Mouse (Mus musculus) mouse embryonic stem cell (cell line): ENCODE measurements around the gene Aoah.

ENCODE experiments used
- in situ Hi-C, 2 experiments: fragments of 300-500 bp; cut with MboI; formaldehyde crosslinking; loops; 1 replicate in 1 of 2; 3 replicates in 1 of 2; pipeline ENCODE4 v1.14.3; 2019 to 2020; ENCODE audit warnings: low sequenced_read_pairs in 2 of 2, low pct_unique_long_range_greater_than_20kb in 1 of 2, mixed read lengths in 1 of 2; ENCODE audit not compliant: unreplicated experiment in 1 of 2

The Aoah gene

DNA sequence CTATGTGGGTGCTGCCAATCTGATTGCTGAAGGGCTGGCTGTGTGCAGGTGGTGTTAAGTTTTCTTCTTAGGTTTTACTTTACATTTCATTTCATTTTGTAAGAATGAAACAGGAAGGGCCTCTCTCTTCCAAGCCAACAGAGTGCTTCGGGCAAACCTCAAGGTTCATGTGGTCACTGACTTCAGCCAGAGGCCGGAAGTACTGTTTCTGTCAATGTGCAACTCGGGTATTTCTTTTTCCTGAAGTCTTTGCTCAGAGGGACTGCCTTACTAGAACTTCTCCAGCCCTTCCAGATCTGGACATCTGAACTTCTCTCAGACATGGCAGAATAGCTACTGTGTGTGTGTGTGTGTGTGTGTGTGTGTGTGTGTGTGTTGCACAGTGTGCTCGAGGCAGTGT is at the start of gene Aoah:
Gene Aoah (plus strand): TSS at position 213 of the 400 bp plus-strand sequence.
- in situ Hi-C loops = no loop called here

DNA sequence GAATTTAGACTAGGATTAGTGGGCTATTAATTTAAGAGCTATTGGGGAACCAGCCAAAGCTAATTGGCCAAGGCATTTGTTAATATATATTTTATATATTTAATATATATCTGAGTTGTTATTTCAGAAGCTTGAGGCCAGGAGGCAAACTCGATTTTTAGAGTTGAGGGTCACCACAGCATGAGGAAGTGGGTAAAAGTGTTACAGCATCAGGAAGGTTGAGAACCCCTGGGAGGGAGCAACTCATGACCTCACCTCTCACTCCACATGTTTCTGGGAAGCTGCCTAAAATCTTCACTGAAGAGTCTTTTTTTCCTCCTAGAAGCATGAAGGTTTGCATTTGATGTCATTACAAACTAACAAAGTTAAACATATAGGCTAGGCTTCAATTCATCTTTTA is 39.1 kb upstream of the Aoah start:
- in situ Hi-C loops = no loop called here

DNA sequence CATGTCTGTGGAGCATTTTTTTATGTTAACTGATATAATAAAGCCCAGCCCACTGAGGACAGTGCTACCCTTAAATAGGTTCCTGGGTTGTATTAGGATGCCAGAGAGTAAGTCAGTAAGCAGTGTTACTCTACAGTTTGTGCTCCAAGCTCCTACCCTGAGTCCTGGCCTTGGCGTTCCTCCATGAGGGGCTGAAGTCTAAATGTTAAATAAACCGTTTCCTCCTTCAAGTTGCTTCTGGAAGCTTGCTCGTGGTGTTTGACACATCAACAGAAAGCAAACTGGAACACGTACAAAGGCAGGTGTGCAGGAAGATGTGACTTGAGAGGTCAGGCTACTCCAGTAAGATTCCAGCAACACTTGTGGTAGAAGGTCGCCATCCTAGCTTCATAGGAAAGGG is 10.3 kb upstream of the Aoah start:
- in situ Hi-C loops = no loop called here

DNA sequence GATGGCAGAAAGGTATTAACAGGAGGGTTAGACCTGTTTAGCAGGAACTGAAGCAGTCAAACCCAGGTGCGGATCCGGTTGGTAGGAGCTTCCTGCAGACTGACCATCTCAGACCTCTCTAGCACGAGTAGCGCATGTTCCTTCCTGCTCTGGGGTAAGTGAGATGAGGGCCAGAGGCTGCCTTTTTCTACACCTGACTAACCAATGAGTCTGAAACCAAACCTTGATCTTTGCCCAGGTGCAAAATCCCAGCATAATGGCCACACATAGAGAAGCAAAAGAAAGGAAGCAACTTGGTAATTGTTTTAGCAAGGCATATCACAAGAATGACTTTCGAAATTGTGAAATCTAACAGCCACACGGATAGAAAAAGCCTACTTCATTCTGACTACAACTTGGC is 9.9 kb upstream of the Aoah start:
- in situ Hi-C loops = no loop called here

DNA sequence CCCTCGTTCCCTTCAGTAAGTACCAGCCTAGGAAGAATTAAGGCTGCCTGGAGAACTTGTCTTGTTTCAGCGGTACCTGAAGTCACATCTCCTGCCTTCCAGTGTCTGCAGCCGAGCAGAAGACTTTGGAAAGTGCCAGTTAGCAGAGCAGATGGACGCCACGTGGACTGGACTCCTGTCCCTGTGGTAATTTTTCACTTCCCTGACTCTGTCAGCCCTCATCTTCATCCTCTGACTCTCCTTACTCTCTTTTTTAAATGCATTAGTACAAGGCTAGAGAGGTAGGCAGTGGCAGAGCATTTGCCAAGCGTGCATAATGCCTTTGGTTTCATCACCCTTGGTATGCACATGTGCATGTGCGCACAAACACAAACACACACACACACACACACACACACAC is 8.0 kb upstream of the Aoah start:
- in situ Hi-C loops = no loop called here

DNA sequence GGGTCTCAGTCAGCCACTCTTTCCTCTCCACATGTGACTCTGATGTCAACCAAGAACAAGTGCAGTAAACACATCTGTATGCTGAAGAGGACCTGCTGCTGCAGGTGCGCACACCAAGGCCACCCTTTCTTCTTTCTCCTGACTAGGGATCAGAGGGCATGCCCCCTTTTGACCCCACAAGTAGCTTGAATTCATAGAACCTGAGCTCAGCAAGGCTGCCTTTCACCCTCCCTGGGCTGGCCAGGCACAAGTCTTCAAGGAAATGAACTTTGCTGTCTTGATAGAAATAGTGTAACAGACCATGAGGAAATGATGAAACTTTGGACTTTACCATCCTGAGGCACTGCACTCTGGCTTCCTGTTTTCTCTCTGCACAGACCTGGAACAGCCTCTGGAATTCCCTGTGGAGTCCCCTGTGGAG is 7.1 kb upstream of the Aoah start:
- in situ Hi-C loops = no loop called here

DNA sequence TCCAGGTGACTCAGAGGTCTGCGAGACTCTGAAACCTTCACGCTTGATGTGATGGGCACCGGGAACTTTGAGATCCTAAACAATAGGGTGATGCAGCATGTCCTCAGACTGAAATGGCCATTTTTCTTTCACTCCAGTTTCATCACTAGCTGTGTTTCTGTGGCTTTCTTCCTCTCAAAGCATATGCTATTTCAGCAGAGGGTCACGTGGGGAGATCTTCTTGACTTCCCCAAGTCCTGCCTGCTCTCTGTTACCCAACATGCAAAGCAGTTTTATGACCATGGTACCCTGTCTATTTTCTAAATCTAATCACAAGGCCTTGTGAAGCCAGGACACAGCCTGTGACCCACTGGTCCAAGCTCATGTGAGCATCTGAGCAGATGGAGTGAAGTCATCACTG is 6.0 kb upstream of the Aoah start:
- in situ Hi-C loops = no loop called here

DNA sequence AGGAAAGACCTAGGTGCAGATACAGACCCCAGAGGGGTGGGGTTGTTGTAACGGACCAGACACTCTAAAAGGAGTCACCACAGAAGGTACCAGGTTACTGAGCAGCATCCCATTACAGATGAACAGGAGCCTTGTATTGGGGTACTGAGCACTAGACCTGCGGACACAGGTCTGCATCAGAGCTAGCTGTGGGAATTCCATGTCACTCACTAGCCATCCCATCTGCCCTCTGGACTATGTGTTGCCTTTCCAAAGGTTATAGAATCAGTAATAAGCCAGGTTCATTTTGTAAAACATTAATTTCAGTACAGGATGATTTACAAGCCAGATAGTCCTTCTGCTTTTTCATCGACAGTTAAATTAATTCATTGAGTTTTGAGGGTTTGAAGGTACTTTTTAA is 2.7 kb downstream of the Aoah start:
- in situ Hi-C loops = no loop called here

DNA sequence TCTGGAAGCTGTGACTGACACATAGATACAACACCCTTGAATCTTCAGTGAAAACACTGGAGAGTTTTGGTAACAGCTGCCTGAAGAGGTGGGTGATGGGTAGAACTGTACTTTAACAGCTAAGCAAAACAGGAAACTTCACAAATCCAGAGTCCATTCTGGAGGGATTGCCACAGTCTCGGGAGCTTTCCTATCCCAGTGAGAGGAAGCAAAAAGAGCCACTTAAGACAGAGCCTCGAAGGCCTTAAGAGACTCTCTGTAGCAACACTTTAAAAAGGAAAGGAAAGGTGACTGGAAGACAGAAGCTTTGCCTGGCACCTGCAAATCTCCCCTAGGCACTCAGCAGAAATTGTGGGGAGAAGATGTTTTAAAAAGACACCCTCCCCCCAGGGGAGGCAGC is 4.6 kb downstream of the Aoah start:
- in situ Hi-C loops = no loop called here

DNA sequence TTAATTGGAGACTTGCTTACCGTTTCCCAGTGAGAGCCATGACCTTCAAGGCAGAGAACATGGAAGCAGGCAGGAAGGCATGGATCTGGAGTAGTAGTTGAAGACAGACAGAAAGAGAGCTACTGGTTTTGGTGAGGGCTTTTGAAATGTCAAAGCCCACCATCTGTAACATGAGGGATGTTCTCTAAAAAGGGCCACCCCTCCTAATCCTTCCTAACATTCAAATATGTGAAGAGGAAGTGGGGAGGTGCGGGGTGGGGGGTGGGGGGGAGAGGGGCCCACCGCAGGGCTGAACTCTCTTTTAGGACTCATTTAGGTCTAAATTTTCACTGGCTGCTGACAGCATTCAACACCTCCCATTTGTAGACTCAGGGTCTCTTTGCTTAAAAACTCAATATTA is 5.9 kb downstream of the Aoah start:
- in situ Hi-C loops = no loop called here

DNA sequence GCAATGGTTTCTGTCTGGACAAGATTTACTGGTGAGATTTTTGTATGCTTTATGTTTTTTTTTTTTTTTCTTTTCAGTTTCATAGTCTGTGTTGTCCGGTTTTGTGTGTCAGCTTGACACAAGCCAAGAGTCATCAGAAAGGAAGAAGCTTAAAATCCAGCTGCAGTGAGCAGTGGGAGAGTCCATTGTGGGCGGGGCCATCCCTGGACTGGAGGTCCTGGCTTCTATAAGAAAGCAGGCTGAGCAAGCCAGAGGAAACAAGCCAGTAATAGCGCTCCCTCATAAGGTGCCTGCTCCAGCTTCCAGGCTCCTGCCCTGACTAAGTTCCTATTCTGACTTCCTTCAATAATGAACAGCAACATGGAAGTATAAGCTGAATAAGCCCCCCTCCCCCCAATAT is 6.7 kb downstream of the Aoah start:
- in situ Hi-C loops = no loop called here

DNA sequence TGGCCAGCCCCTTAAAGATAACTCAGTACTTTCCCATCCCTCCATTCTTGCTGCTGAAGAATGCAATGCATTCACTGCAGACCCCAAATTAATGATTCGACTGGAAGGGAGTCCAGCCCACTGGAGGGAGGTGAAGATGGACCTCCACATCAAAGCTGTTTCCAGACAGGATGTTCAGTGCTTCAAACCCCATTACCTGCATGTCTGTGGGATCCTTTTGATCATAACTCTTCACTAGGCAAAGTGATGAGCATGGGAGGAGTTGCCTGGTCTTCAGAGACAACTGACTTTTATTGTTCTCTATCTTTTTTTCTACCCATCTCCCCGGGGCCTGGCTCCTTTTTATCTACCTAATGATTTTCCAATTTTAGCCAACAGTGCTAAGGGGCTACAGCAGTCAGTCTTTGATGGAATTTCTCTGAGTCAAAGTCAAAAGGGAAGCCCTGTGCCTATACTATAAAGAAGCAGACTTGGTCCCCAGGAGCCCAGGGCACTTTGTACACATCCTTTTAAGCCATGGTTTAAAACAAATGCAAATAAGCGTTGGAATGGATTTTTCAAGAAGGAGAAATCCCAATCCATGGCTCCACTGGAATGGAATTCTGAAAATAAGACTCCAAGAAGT is 18.0 kb downstream of the Aoah start:
- in situ Hi-C loops = no loop called here

DNA sequence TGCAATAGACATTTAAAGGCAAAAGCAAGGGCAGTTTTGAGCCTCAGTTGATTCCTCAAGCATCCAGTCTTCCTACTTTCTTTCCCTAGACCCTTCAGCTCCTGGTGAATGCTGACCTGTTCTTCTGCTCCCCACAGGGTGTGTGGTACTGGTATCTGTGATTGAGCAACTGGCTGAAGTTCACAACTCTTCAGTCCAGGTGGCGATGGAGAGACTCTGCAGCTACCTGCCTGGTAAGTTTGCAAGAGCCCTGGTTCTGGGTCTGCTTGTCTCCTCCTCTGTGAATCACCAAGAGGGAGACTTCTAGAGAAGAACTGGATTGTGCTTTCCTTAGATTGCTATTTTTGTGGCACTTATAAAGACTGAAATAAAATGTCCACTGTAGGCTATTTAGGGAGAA is 22.5 kb downstream of the Aoah start:
- in situ Hi-C loops = no loop called here

DNA sequence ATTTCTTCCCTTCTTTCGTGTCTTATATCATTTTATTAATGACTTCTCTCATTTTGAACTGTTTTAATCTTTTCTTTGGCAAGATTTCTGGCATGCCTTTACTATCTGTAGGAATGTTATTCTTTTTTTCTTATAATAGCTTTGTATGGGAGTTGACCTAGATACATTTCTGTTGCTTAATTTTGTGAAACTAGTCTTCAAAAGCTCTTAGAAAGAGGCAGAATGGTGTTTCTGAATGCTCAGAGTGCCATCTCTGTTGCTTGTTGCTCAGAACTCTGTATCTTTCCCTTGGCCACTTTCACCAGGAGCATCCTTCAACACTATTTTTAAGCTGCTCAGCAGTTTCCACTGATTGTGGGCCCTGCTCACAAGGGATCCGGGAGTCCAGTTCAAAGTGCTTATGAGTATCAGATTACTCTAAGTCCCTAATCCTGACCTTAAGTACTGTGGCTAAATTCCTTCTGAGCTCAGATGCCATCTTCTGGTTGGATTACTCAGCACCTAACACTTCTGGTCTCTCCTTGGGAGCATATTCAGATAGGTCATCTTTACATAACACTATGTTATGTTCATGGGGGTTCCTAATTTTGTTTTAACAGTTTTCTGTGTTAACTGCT is 26.9 kb downstream of the Aoah start:
- in situ Hi-C loops = no loop called here

DNA sequence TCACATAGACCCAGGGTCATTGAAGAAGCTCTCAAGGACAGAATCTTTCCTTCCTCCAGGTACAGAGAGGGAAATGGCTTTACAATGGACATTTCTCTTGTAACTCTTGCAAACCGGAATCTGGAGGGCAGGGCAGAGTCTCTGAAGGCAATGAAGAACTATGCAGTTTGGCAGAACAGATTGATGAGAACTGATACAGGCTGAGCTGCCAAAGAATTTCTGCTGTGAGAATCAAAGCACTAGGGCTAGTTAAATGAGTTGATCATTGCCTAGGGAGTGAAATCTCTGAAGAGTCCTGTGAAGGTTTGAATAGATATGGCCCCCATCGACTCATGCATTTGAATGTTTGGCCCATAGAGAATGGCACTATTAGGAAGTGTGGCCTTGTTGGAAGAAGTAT is 34.8 kb downstream of the Aoah start:
- in situ Hi-C loops = no loop called here

DNA sequence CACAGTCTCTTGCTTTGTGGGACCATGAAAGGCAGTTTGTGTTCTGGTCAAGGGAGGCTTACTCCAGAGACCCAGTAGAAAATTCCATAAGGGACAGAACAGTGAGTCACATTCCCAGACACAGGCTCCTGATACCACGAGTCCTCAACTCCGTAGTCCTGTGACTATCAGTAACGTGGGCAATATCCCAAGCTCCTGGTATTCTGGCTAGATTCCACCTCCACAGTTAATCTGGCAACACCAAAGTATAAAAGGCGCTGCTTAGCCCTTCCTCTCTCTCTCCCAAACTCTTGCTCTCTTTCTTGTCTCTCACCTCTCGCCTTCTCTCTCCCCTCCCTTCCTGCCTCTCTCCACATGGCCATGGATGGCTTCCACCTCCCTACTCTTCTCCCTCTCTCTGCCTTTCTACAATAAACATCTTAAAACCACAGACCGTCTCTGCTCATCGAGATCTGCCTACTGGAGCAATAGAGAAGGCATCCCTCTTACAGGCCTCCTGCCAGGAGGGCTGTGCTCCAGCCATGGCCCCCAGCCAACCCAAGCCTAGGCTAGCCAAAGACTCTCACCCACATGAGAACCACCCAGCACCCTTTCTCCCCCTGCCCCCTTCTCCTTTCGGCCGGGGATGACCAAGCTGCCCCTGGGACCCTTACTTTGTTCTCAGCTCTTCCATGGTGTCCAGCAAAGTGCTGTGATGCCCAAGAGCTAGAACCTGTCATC is 35.4 kb downstream of the Aoah start:
- in situ Hi-C loops = no loop called here

DNA sequence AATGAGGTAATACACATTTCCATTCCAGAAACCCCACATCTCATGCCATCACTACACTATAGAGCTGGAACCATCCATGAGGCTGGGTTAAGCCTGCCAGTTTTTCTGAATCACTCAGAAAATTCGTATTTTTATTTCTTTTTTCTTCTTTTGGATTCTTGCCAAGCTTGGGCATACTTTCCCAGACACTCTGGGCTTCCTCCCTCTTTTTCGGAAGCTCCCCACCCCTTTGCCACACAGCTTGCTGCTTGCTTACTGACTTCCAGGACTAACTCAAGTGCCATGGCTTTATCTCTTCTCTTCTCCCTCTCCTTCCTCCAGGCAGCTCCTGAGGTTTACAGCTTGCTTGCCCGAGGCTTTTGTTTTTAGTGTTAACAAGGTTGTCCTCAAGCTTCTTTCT is 62.0 kb downstream of the Aoah start:
- in situ Hi-C loops = no loop called here

DNA sequence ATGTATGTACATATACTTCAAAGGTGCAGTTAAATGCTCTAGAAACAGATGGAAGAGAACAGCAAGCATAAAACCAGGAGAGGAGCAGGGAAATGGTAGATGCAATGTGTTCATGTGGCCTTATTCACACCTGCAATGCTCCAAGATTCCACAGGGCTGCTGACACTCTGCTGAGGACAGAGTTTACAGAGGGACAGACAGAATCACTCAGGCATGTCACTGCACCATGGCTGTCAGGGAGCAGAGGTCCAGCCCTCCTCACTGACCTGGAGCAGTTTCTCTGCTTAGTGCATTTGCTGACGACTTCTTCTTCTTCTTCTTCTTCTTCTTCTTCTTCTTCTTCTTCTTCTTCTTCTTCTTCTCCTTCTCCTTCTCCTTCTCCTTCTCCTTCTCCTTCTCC is 105.5 kb downstream of the Aoah start:
- in situ Hi-C loops = no loop called here

DNA sequence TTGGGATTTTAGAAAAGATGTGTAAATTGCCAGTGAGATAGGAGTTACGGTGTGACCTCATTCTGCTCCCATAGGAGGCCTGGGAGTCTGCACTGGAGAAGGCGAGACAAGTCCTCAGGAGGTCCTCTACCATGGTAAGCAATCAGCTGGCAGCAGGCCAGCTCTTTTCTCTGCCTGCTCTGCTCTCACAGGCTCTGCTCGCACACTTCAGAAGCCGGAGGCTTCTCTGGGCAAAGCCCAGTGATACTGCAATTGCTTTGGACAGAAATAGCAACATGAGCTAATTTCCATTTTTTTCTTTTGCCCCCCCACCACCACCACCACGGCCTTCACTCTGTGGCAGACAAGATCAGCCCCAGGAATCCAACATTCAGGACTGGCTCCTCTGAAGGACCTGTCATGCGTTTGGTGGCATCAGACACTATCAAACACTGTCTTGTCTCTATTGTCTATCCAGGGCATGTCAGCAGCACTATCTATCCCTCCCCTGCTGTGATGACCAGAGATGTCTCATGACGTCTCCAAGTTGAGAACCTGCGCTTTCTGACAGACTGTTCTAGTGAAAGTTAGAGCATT is 106.6 kb downstream of the Aoah start:
- in situ Hi-C loops = loop anchor here in 1 of 2 experiments (10.0 kb wide), 1 partner anchor 66 kb away; no protein-coding TSS in a partner anchor
